Comparison of ENCODE assay signal across 19 mouse cellular contexts in the genomic region with DNA sequence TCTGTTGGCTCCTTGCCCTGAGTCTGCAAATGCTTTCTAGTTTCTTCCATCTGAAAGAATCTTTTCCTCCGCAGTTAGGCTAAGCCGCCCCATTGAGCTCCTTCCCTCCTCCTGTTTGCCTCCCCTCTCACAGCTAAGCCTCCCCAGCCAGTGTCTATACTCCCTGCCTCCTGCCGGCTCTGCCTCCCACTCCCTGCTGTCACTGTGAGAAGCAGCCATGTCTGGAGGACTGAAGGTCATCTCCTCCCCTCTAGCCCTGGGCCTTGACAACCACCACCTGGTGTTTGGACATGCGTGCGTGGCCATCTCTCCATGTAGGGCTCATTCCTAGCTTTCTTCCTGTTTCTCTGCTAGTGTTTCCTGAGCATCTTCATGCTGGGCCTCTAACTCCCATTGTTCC. TPM values are rescaled to one million over a fixed set of nuclear protein-coding genes. Genes with fewer than 3 reads are reported as not detected.
A peak's percentile ranks its signal among the peaks of the same experiment; 100 is the strongest.
DNase-seq lines count a peak whose midpoint lies in the region; ATAC-seq and TF ChIP-seq lines count a peak whose summit lies in the region.
"Had no signal": no experiment of that assay in that cellular context is flagged by ENCODE, and none has a peak within 500 bp of the region (broad histone marks: within the 10 kb centered on the region; RNA-seq: fewer than 3 reads in every experiment).

No protein-coding gene starts in this region.

- no peaks in the 10 kb centered on the region for H3K9me3 ChIP-seq in heart, postnatal 0 days (replicated peaks; ENCODE audit: control insufficient read depth, low read length)
- no peaks in the 10 kb centered on the region for H3K9me3 ChIP-seq in heart, embryonic 11.5 days (replicated peaks; ENCODE audit: control insufficient read depth, low read length)
- no peaks in the 10 kb centered on the region for H3K9me3 ChIP-seq in lung, embryonic 14.5 days (ENCODE audit: low read depth, low read length)
- H3K9me3 ChIP-seq in lung, embryonic 16.5 days (ENCODE audit: control insufficient read depth, low read length): no peaks in the 10 kb centered on the region
- H3K9me3 ChIP-seq in stomach, postnatal 0 days (ENCODE audit: control insufficient read depth, low read length): no peaks in the 10 kb centered on the region
- H3K9me3 ChIP-seq: embryonic facial prominence, embryonic 12.5 days; heart, embryonic 13.5 days; midbrain, embryonic 10.5 days had no signal

- no peak overlapping the region for H3K9ac ChIP-seq in heart, postnatal 0 days (replicated peaks; ENCODE audit: low read depth, low read length)
- H3K9ac ChIP-seq in heart, embryonic 11.5 days (ENCODE audit: low read depth, low read length): no peak overlapping the region
- no peak overlapping the region for H3K9ac ChIP-seq in lung, embryonic 14.5 days
- H3K9ac ChIP-seq in lung, embryonic 16.5 days (ENCODE audit: low read length): no peak overlapping the region
- H3K9ac ChIP-seq in stomach, postnatal 0 days (ENCODE audit: low read length): no peak overlapping the region
- H3K9ac ChIP-seq: embryonic facial prominence, embryonic 12.5 days; heart, embryonic 13.5 days; hindbrain, embryonic 14.5 days had no signal

- H3K4me2 ChIP-seq in heart, postnatal 0 days (ENCODE audit: low read depth, low read length): no peak overlapping the region
- H3K4me2 ChIP-seq in heart, embryonic 11.5 days: no peak overlapping the region
- H3K4me2 ChIP-seq in lung, embryonic 14.5 days: no peak overlapping the region
- H3K4me2 ChIP-seq in lung, embryonic 16.5 days (ENCODE audit: low read depth, low read length): no peak overlapping the region
- no peak overlapping the region for H3K4me2 ChIP-seq in stomach, postnatal 0 days (replicated peaks; ENCODE audit: low read depth)
- H3K4me2 ChIP-seq: embryonic facial prominence, embryonic 12.5 days; heart, embryonic 13.5 days; hindbrain, embryonic 14.5 days; liver, embryonic 11.5 days had no signal

- no peaks in the 10 kb centered on the region for H3K36me3 ChIP-seq in heart, postnatal 0 days (replicated peaks; ENCODE audit: control insufficient read depth, insufficient read depth, low read length)
- H3K36me3 ChIP-seq in heart, embryonic 11.5 days (ENCODE audit: control insufficient read depth, insufficient read depth, low read length): no peaks in the 10 kb centered on the region
- no peaks in the 10 kb centered on the region for H3K36me3 ChIP-seq in lung, embryonic 14.5 days (ENCODE audit: insufficient read depth)
- H3K36me3 ChIP-seq in lung, embryonic 16.5 days (ENCODE audit: control insufficient read depth, insufficient read depth, low read length): no peaks in the 10 kb centered on the region
- no peaks in the 10 kb centered on the region for H3K36me3 ChIP-seq in stomach, postnatal 0 days (ENCODE audit: control insufficient read depth, insufficient read depth, low read length)
- H3K36me3 ChIP-seq: embryonic facial prominence, embryonic 12.5 days; heart, embryonic 13.5 days; midbrain, embryonic 10.5 days had no signal

- no peaks in the 10 kb centered on the region for H3K4me1 ChIP-seq in heart, postnatal 0 days (ENCODE audit: control insufficient read depth, insufficient read depth)
- H3K4me1 ChIP-seq in heart, embryonic 11.5 days (ENCODE audit: control insufficient read depth, insufficient read depth, low read length): no peaks in the 10 kb centered on the region
- H3K4me1 ChIP-seq in lung, embryonic 14.5 days (ENCODE audit: insufficient read depth): no peaks in the 10 kb centered on the region
- no peaks in the 10 kb centered on the region for H3K4me1 ChIP-seq in lung, adult 2 months (ENCODE audit: control insufficient read depth, insufficient read depth, low read length)
- H3K4me1 ChIP-seq in lung, embryonic 16.5 days (replicated peaks; ENCODE audit: control insufficient read depth, insufficient read depth, low read length): no peaks in the 10 kb centered on the region; the same call in 1 of the 2 replicates
- H3K4me1 ChIP-seq in stomach, postnatal 0 days (replicated peaks; ENCODE audit: control insufficient read depth, insufficient read depth): no peaks in the 10 kb centered on the region
- H3K4me1 ChIP-seq: embryonic facial prominence, embryonic 12.5 days had no signal

- peak; percentile 36; the same call in 1 of the 2 replicates for ATAC-seq in heart, postnatal 0 days (ENCODE audit: insufficient read depth, low read depth)
- no peak for ATAC-seq in heart, embryonic 11.5 days (replicated peaks; ENCODE audit: insufficient number of reproducible peaks, low FRiP score, low TSS enrichment)
- peak; percentile 95 for ATAC-seq in lung, embryonic 14.5 days (ENCODE audit: insufficient read depth)
- peak; percentile 90 for ATAC-seq in lung, embryonic 16.5 days (ENCODE audit: low read depth)
- ATAC-seq in stomach, postnatal 0 days (ENCODE audit: low FRiP score, low TSS enrichment): peak; percentile 40; the same call in 1 of the 2 replicates
- ATAC-seq: forebrain, embryonic 16.5 days had no signal

- 53% methylated on average over 5 of the region's 5 CpGs for WGBS in heart, postnatal 0 days
- WGBS in heart, embryonic 11.5 days (ENCODE audit: insufficient replicate concordance): 36% methylated on average over 5 of the region's 5 CpGs
- WGBS in lung, embryonic 14.5 days: 33% methylated on average over 5 of the region's 5 CpGs
- WGBS in lung, adult 2 months: 55% methylated on average over 5 of the region's 5 CpGs
- 33% methylated on average over 5 of the region's 5 CpGs for WGBS in lung, embryonic 16.5 days
- 41% methylated on average over 5 of the region's 5 CpGs for WGBS in stomach, postnatal 0 days

- peak; percentile 10 for DNase-seq in heart, postnatal 0 days (ENCODE audit: low spot score)
- peak; percentile 68 for DNase-seq in lung, embryonic 14.5 days
- DNase-seq in lung, adult 2 months: no peak
- DNase-seq in stomach, postnatal 0 days (ENCODE audit: low spot score): no peak
- DNase-seq in layer of hippocampus, adult 18-20 months (ENCODE audit: low spot score in 2 of 2): no peak
- DNase-seq in layer of hippocampus, adult 11-12 months (ENCODE audit: low spot score): no peak
- DNase-seq: adrenal gland, adult 8-10 months; cerebellum, adult 2 months; left cerebral cortex, postnatal 4 days; right cerebral cortex, postnatal 14 days had no signal

- no peak overlapping the region for H3K4me3 ChIP-seq in heart, postnatal 0 days (ENCODE audit: low read depth, low read length)
- H3K4me3 ChIP-seq in heart, embryonic 11.5 days (ENCODE audit: low read depth, low read length): no peak overlapping the region
- no peak overlapping the region for H3K4me3 ChIP-seq in lung, embryonic 14.5 days (ENCODE audit: low read depth, low read length)
- H3K4me3 ChIP-seq in lung, adult 2 months (replicated peaks; ENCODE audit: extremely low read depth, low read depth, low read length): no peak overlapping the region
- H3K4me3 ChIP-seq in lung, embryonic 16.5 days (ENCODE audit: low read length): no peak overlapping the region
- H3K4me3 ChIP-seq in stomach, postnatal 0 days (ENCODE audit: low read depth, low read length): no peak overlapping the region
- H3K4me3 ChIP-seq: embryonic facial prominence, embryonic 12.5 days; heart, embryonic 13.5 days; midbrain, embryonic 10.5 days had no signal

- peak overlapping the region; percentile 2; the same call in 1 of the 2 replicates for H3K27ac ChIP-seq in heart, postnatal 0 days (ENCODE audit: low read depth)
- H3K27ac ChIP-seq in heart, embryonic 11.5 days (ENCODE audit: low read depth, low read length): no peak overlapping the region
- peak overlapping the region; percentile 58 for H3K27ac ChIP-seq in lung, embryonic 14.5 days (ENCODE audit: low read depth)
- H3K27ac ChIP-seq in lung, embryonic 16.5 days (ENCODE audit: low read length): peak overlapping the region; percentile 7; the same call in 1 of the 2 replicates
- H3K27ac ChIP-seq in stomach, postnatal 0 days (replicated peaks): 0 out of 2 replicates have a peak overlapping the region, but pooled peaks have one; percentile 13
- H3K27ac ChIP-seq: embryonic facial prominence, embryonic 12.5 days; heart, embryonic 13.5 days; hindbrain, embryonic 14.5 days; midbrain, embryonic 10.5 days had no signal

- TF ChIP-seq POLR2A in lung, adult 2 months (IDR thresholded peaks at IDR 0.05; ENCODE audit: borderline replicate concordance, extremely low read depth, low read depth, low read length): no peak

- TF ChIP-seq CTCF in heart, postnatal 0 days (IDR thresholded peaks at IDR 0.05; ENCODE audit: low read depth): no peak
- TF ChIP-seq CTCF in lung, embryonic 14.5 days (IDR thresholded peaks at IDR 0.05; ENCODE audit: low read depth): no peak
- TF ChIP-seq CTCF in lung, adult 2 months (IDR thresholded peaks at IDR 0.05; ENCODE audit: insufficient read depth, low read length): no peak
- TF ChIP-seq CTCF in stomach, postnatal 0 days (IDR thresholded peaks at IDR 0.05; ENCODE audit: low read depth): no peak

- H3K27me3 ChIP-seq in heart, postnatal 0 days (ENCODE audit: control insufficient read depth, insufficient read depth, low read length): no peaks in the 10 kb centered on the region
- H3K27me3 ChIP-seq in heart, embryonic 11.5 days (ENCODE audit: control insufficient read depth, insufficient read depth, low read length): peaks cover 25% of the 10 kb centered on the region
- no peaks in the 10 kb centered on the region for H3K27me3 ChIP-seq in lung, embryonic 14.5 days (ENCODE audit: insufficient read depth, low read length)
- no peaks in the 10 kb centered on the region; the same call in 1 of the 2 replicates for H3K27me3 ChIP-seq in lung, embryonic 16.5 days (ENCODE audit: control insufficient read depth, insufficient read depth, low read depth, low read length)
- H3K27me3 ChIP-seq in stomach, postnatal 0 days (ENCODE audit: control insufficient read depth, insufficient read depth, low read length): no peaks in the 10 kb centered on the region
- H3K27me3 ChIP-seq: CH12.LX had no signal

- no peak for TF ChIP-seq EP300 in heart, postnatal 0 days (IDR thresholded peaks at IDR 0.05; ENCODE audit: low read depth)
- no peak for TF ChIP-seq EP300 in stomach, postnatal 0 days (optimal IDR thresholded peaks at IDR 0.05)

RNA-seq across cellular contexts. Expression of gene Efnb1, which starts 36.4 kb away (rescaled TPM):
- total RNA-seq in heart, postnatal 0 days (2014; rRNA removed; ENCODE audit: low replicate concordance): 20.6 and 25.2 TPM in 2 replicates
- 12.5 and 12.6 TPM in 2 replicates for polyA plus RNA-seq in heart, postnatal 0 days (2015; fragmentation: Nextera tagmentation; extraction: Ambion mirVana)
- 16.0 and 16.8 TPM in 2 replicates for polyA plus RNA-seq in heart, embryonic 11.5 days (2014; fragmentation: Nextera tagmentation; extraction: Ambion mirVana)
- 46.0 and 48.9 TPM in 2 replicates for polyA plus RNA-seq in lung, embryonic 14.5 days (2014; fragmentation: Nextera tagmentation; extraction: Ambion mirVana)
- 81.4 and 132 TPM in 2 replicates for polyA plus RNA-seq in lung, adult 2 months (2012; rRNA removed)
- polyA plus RNA-seq in lung, embryonic 16.5 days (2015; fragmentation: Nextera tagmentation; extraction: Ambion mirVana): 29.8 and 31.6 TPM in 2 replicates
- polyA plus RNA-seq in stomach, postnatal 0 days (2015; fragmentation: Nextera tagmentation; extraction: Ambion mirVana): 18.3 and 19.3 TPM in 2 replicates
- total RNA-seq in layer of hippocampus, adult 18-20 months (2021): 10 to 100 TPM; 15.4 to 17.3 TPM

Comparison
In these comparisons a context has a peak if more than half of its experiments do, and no peak if none do; other contexts are left out.
1. DNase-seq: peak in heart, postnatal 0 days (single experiment) and lung, embryonic 14.5 days (single experiment); none in lung, adult 2 months (single experiment), stomach, postnatal 0 days (single experiment), layer of hippocampus, adult 18-20 months (0 of 2) and layer of hippocampus, adult 11-12 months (single experiment).